Mouse (Mus musculus): ENCODE data around the gene Rassf1. TPM values are rescaled to one million over a fixed set of nuclear protein-coding genes. Genes with fewer than 3 reads are reported as not detected.

Gene Rassf1
- total and polyA plus RNA-seq, 3 experiments, result 11.6 to 17.7 (median 15.3) TPM

- dilution Hi-C loops (cut with MboI; ENCODE audit: extremely low pct_ligation_motif_present, extremely low pct_unique_long_range_greater_than_20kb, low sequenced_read_pairs), result no loop called here
- DNase-seq (ENCODE audit: extremely low read depth), result peak; percentile 53
- TF ChIP-seq ELF1 (IDR thresholded peaks at IDR 0.05; ENCODE audit: low read depth, low read length) (no peak), SIN3A (IDR thresholded peaks at IDR 0.05; ENCODE audit: low read length) (no peak), PAX5 (IDR thresholded peaks at IDR 0.05; ENCODE audit: low read length) (no peak), MEF2A (IDR thresholded peaks at IDR 0.05; ENCODE audit: borderline replicate concordance, low read depth, low read length) (no peak), CHD1 (IDR thresholded peaks at IDR 0.05; ENCODE audit: low read depth, low read length) (no peak), RAD21 (IDR thresholded peaks at IDR 0.05; ENCODE audit: low read depth, low read length) (no peak), UBTF (IDR thresholded peaks at IDR 0.05; ENCODE audit: low read depth, low read length) (no peak), MAX (IDR thresholded peaks at IDR 0.05; ENCODE audit: low read length) (no peak)
- in situ Hi-C loops (cut with MboI; ENCODE audit: low pct_ligation_motif_present, low pct_unique_long_range_greater_than_20kb, low sequenced_read_pairs), result no loop called here
- H3K79me2 ChIP-seq (replicated peaks; ENCODE audit: control insufficient read depth, extremely low read depth, insufficient read depth, poor library complexity, severe bottlenecking), result no peaks in the 10 kb centered on the region
- no peak within 1 kb of the TSS for H3K4me2 ChIP-seq (ENCODE audit: insufficient read depth, low read depth, poor library complexity, severe bottlenecking)
- no peak within 1 kb of the TSS for H3K4me3 ChIP-seq (replicated peaks in 1 of 3; ENCODE audit: low read depth in 2 of 3, low read length in 2 of 3, poor library complexity in 1 of 3)
- no peak within 1 kb of the TSS for H3K9ac ChIP-seq (ENCODE audit: insufficient read depth, low read depth)
- no peak within 1 kb of the TSS for H3K27ac ChIP-seq (ENCODE audit: insufficient read depth, low read depth)
- no peaks in the 10 kb centered on the region for H3K9me3 ChIP-seq (replicated peaks; ENCODE audit: low read length)
- H3K4me1 ChIP-seq (ENCODE audit: control insufficient read depth in 1 of 2, insufficient read depth in 2 of 2), result peaks cover 14 to 33% of the 10 kb centered on the region in 2 experiments
- H3K36me3 ChIP-seq (replicated peaks in 1 of 2; ENCODE audit: control insufficient read depth in 1 of 2, insufficient read depth in 1 of 2, low read length in 1 of 2), result peaks cover 14 to 25% of the 10 kb centered on the region in 2 experiments
- H3K27me3 ChIP-seq (replicated peaks), result no peaks in the 10 kb centered on the region
Measured at GRCm38 (mm10) chr9:107576357-107577107, 25.2 kb downstream of the Rassf1 start, which contains the start of gene Hyal1. Hyal1 (plus strand) TSS chr9:107576927.

GRCm38 (mm10) chr9:107577871-107578270, 26.5 kb downstream of the Rassf1 start:
- TF ChIP-seq NELFE (IDR thresholded peaks at IDR 0.05; ENCODE audit: low read depth, low read length) (no peak), ETS1 (conservative IDR thresholded peaks at IDR 0.05; ENCODE audit: low read depth, low read length) (no peak), MYC (IDR thresholded peaks at IDR 0.05; ENCODE audit: low read depth, low read length) (no peak), POLR2AphosphoS2 (IDR thresholded peaks at IDR 0.05; ENCODE audit: low read depth, low read length) (no peak), RCOR1 (conservative IDR thresholded peaks at IDR 0.05; ENCODE audit: low read depth, low read length) (no peak), ELF1 (IDR thresholded peaks at IDR 0.05; ENCODE audit: low read depth, low read length) (no peak), TBP (conservative IDR thresholded peaks at IDR 0.05; ENCODE audit: low read depth, low read length) (no peak), HCFC1 (IDR thresholded peaks at IDR 0.05; ENCODE audit: low read depth, low read length) (no peak), JUN (IDR thresholded peaks at IDR 0.05; ENCODE audit: insufficient read depth, low read depth, low read length) (no peak), JUND (conservative IDR thresholded peaks at IDR 0.05; ENCODE audit: low read depth, low read length) (no peak), MAZ (IDR thresholded peaks at IDR 0.05; ENCODE audit: low read depth, low read length) (no peak), MXI1 (IDR thresholded peaks at IDR 0.05; ENCODE audit: low read depth, low read length) (no peak)
- in situ Hi-C loops (cut with MboI; ENCODE audit: low pct_ligation_motif_present, low pct_unique_long_range_greater_than_20kb, low sequenced_read_pairs), result no loop called here
- no peaks in the 10 kb centered on the region for H3K27me3 ChIP-seq (replicated peaks)
- H3K27ac ChIP-seq (ENCODE audit: insufficient read depth, low read depth), result no peak overlapping the region
- peaks cover 7 to 18% of the 10 kb centered on the region in 2 experiments for H3K36me3 ChIP-seq (replicated peaks in 1 of 2; ENCODE audit: control insufficient read depth in 1 of 2, insufficient read depth in 1 of 2, low read length in 1 of 2)
- no peak for DNase-seq (ENCODE audit: extremely low read depth)
- no peak overlapping the region for H3K4me2 ChIP-seq (ENCODE audit: insufficient read depth, low read depth, poor library complexity, severe bottlenecking)
- H3K4me1 ChIP-seq (ENCODE audit: control insufficient read depth in 1 of 2, insufficient read depth in 2 of 2), result peaks cover 17 to 43% of the 10 kb centered on the region in 2 experiments
- dilution Hi-C loops (cut with MboI; ENCODE audit: extremely low pct_ligation_motif_present, extremely low pct_unique_long_range_greater_than_20kb, low sequenced_read_pairs), result no loop called here
- H3K9ac ChIP-seq (ENCODE audit: insufficient read depth, low read depth), result no peak overlapping the region
- no peaks in the 10 kb centered on the region for H3K9me3 ChIP-seq (replicated peaks; ENCODE audit: low read length)
- H3K79me2 ChIP-seq (replicated peaks; ENCODE audit: control insufficient read depth, extremely low read depth, insufficient read depth, poor library complexity, severe bottlenecking), result no peaks in the 10 kb centered on the region
- H3K4me3 ChIP-seq (replicated peaks in 1 of 3; ENCODE audit: low read depth in 2 of 3, low read length in 2 of 3, poor library complexity in 1 of 3), result no peak overlapping the region
